Mouse (Mus musculus) A20 (cell line): ENCODE measurements around the gene Sf3a2.

Source experiments
- DNase-seq: peaks from one replicate; pipeline ENCODE4 v3.0.0-alpha.2; 2011; ENCODE audit warnings: low read depth, low spot score

The Sf3a2 gene

DNA sequence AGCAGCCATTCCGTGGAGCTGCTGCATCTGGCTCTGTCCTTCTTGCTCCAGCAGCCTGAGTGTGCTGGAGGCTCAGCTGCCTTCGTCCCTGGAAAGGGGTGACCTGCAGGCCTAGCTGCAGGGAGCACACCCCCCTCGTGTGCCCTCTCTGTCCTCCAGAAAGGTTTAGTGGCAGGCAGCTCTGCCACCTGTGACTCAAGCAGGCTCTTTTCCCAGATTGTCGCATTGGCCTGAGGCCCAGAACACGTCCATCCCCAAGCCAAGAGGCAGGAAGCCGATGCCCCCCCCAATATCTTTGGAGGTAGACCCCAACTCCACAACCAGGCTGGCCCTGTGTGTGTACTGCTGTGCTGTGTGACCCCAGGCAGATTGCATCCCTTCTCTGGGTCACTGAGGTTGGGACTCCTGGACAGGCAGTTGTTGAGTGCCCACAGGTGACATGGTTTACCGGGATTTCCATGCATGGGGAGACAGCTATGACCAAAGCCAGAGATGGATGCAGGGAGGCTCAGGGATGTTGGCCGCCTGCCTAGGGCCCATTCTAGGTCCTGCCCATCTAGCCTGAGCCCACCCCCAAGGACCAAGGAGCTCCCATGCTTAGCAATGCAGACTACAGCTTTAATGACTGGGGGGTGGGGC lies 47.2 kb downstream of the Sf3a2 start:
- DNase-seq, result no peak

DNA sequence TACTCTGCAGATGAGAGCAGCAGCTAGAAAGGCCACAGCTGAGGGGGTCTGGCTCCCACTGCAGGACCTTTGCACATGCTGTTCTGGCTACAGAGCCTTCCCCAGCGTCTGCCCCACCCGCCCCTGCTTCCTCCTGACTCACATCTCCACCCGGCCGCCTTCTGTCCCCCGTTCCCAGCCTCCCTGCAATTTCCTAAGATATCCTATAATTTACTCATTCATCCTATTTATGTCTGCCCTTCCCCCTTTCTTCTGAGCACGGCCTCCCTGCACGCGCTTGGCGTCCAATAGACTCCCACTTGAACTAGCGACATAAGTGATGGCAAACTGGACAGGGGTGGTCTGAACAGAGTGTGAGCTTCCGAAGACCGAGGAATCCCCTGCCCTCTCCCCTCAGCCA lies 47.7 kb downstream of the Sf3a2 start:
- no peak for DNase-seq

- peak; percentile 92 for DNase-seq
Observed at GRCm38 (mm10) chr10:80848571-80848970, 50.6 kb downstream of the Sf3a2 start.
